Mouse (Mus musculus): Measurements from ENCODE around the gene Tdrkh. TPM values are rescaled to one million over a fixed set of nuclear protein-coding genes. Genes with fewer than 3 reads are reported as not detected.
A peak's percentile ranks its signal among the peaks of the same experiment; 100 is the strongest.

The Tdrkh gene
- polyA plus RNA-seq, 1 experiment from 2014 or later: 46.1 TPM

DNA sequence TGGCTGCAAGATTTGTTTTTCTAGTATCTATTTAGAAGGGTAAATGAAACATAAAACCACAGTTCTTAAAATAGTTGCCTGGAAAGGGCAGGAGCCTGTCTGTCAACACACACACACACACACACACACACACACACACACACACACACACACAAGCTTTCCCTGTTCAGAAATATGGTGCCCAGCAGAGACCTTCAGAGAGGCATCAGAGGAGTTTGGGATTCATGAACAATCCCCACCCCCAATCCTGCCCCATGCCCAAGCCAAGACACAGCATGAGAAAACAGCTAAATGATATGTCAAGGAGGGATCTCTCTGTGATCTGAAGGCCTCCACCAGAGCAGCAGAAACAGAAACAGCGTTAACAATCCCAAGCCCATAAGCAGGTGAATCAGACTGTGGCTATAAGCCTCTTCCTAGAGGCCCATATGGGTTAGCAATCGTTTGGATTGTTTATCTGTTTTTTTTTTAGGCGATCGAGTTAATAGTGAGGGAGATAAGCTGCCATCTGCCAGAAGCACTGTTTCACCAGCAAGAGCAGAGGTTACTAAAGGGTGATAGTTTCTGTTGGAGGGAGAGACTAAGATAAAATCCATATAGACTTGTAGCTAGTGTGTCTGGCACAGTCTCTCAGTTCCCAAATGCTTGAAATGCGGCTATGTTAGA lies 60.6 kb downstream of the Tdrkh start:
- Histone ChIP-seq H3K4me1 (replicated peaks) (peaks cover 51% of the 10 kb centered on the region), H3K4me3 (no peak overlapping the region), H3K9me3 (no peaks in the 10 kb centered on the region), H3K27me3 (ENCODE audit: insufficient read depth, poor library complexity, severe bottlenecking) (peaks cover 4% of the 10 kb centered on the region; the same call in 1 of the 2 replicates), H3K27ac (no peak overlapping the region), H3K36me3 (no peaks in the 10 kb centered on the region)
- 87% methylated on average over 5 of the region's 5 CpGs for WGBS
- DNase-seq (ENCODE audit: low spot score): no peak

DNA sequence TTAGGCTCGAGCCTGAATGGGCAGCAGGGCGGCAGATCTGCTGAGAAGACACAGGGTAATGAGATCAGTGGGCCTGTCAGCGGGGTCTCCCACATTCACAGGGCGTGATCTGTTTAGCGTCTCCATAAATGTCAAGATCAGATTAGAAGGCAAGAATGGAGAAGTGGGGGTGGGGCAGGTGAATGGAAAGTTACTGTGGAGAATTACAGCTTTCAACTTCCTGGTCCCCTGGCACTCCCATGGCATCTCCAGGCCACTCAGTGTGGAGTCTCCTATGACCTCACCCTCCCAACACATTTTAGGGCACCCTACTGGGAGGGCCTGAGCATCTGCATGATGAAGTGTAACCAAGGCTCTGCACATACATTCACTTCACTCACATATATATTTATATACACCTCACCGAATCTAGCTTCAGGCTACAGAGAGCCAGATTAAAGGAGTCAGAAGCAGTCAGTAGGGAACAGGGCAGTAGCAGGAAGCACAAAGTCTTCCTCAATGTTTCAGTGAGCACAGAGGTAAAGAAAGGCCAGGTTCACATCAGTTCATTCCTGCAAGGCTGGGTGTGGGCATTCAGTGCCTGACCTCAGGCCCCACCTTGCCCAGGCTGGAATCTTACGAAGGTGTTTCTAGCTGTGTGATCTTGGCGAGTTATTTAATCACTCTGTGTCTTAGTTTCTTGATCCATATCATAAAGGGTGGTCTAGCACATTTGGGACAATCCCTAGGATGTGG lies 63.4 kb downstream of the Tdrkh start:
- Histone ChIP-seq H3K27me3 (ENCODE audit: insufficient read depth, poor library complexity, severe bottlenecking) (peaks cover 30% of the 10 kb centered on the region), H3K4me1 (replicated peaks) (peaks cover 79% of the 10 kb centered on the region), H3K27ac (no peak overlapping the region), H3K9me3 (no peaks in the 10 kb centered on the region), H3K4me3 (no peak overlapping the region), H3K36me3 (0 out of 2 replicates have a peak, but pooled peaks cover 3% of the 10 kb centered on the region)
- DNase-seq (ENCODE audit: low spot score): no peak
- WGBS: 75% methylated on average over 8 of the region's 8 CpGs

- Histone ChIP-seq H3K27me3 (ENCODE audit: insufficient read depth, poor library complexity, severe bottlenecking) (peaks cover 30% of the 10 kb centered on the region), H3K9me3 (no peaks in the 10 kb centered on the region), H3K36me3 (0 out of 2 replicates have a peak, but pooled peaks cover 5% of the 10 kb centered on the region), H3K27ac (peak overlapping the region; percentile 92), H3K4me3 (peak overlapping the region; percentile 59), H3K4me1 (replicated peaks) (peaks cover 84% of the 10 kb centered on the region)
- no peak for DNase-seq (ENCODE audit: low spot score)
- 44% methylated on average over 4 of the region's 4 CpGs for WGBS
Observed at GRCm38 (mm10) chr3:94477444-94477843, 64.4 kb downstream of the Tdrkh start.

DNA sequence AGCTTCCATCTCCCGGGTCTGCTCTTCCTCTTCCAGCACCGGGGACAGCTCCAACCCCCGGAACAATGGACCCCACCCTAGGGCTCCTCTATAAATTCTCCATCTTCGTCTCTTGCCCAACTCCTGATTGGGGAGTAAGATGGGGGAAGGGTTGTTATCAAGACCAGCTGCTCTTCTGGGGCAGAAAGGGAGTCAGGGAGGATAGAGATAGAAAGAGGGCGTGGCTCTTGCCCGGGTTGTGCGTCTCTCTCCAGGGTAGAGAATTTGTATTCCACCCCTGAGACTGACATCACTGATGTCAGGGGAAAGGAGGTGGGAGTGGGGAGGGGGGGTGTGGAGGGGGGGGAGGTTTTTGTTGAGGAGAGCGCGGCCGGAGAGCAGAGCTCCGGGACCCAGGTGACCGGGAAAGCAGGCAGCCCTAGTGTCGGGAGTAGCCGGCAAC lies 64.9 kb downstream of the Tdrkh start, which contains the start of gene Celf3:
Gene Celf3, plus strand, starts transcription at position 315 of the 442 bp plus-strand sequence.
- Histone ChIP-seq H3K9me3 (no peaks in the 10 kb centered on the region), H3K4me3 (peak within 1 kb of the TSS; percentile 59), H3K4me1 (replicated peaks) (peaks cover 84% of the 10 kb centered on the region), H3K27me3 (ENCODE audit: insufficient read depth, poor library complexity, severe bottlenecking) (peaks cover 30% of the 10 kb centered on the region), H3K36me3 (0 out of 2 replicates have a peak, but pooled peaks cover 5% of the 10 kb centered on the region), H3K27ac (peak within 1 kb of the TSS; percentile 92)
- WGBS: 1% methylated on average over 14 of the region's 14 CpGs
- DNase-seq (ENCODE audit: low spot score): peak; percentile 80

DNA sequence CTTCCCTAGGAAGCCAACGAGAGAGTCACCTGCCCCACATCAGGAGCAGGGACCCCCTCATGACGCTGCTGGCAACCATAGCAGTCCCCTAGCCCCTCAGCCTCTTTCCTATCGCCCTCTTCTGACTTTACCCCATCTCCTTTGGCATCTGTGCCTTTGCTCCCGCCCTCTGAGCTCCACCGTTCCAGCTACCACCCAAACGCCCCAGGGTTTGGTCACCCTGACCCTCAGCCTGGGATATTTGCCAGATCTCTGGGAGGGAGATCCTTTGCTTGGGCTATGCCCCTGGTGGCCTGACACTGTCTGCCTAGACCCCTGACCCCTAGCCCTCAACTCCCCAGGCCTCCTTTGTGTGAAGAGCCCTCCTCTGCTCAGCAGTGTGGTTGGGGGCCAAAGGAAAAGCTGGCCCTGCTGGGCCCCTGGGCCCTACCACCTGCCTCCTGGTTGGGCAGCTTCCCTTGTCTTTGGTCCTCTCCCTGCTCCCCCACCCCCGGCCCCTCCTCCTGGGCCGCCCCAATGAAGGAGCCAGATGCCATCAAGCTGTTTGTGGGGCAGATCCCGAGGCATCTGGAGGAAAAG lies 65.6 kb downstream of the Tdrkh start:
- Histone ChIP-seq H3K27ac (peak overlapping the region; percentile 92), H3K36me3 (0 out of 2 replicates have a peak, but pooled peaks cover 5% of the 10 kb centered on the region), H3K27me3 (ENCODE audit: insufficient read depth, poor library complexity, severe bottlenecking) (peaks cover 30% of the 10 kb centered on the region), H3K9me3 (no peaks in the 10 kb centered on the region), H3K4me3 (peak overlapping the region; percentile 59), H3K4me1 (replicated peaks) (peaks cover 84% of the 10 kb centered on the region)
- WGBS: 7% methylated on average over 9 of the region's 9 CpGs
- DNase-seq (ENCODE audit: low spot score): peak; percentile 55

- 7% methylated on average over 11 of the region's 11 CpGs for WGBS
- peaks cover 30% of the 10 kb centered on the region for H3K27me3 ChIP-seq (ENCODE audit: insufficient read depth, poor library complexity, severe bottlenecking)
Observed at GRCm38 (mm10) chr3:94479564-94479963, 66.5 kb downstream of the Tdrkh start.

DNA sequence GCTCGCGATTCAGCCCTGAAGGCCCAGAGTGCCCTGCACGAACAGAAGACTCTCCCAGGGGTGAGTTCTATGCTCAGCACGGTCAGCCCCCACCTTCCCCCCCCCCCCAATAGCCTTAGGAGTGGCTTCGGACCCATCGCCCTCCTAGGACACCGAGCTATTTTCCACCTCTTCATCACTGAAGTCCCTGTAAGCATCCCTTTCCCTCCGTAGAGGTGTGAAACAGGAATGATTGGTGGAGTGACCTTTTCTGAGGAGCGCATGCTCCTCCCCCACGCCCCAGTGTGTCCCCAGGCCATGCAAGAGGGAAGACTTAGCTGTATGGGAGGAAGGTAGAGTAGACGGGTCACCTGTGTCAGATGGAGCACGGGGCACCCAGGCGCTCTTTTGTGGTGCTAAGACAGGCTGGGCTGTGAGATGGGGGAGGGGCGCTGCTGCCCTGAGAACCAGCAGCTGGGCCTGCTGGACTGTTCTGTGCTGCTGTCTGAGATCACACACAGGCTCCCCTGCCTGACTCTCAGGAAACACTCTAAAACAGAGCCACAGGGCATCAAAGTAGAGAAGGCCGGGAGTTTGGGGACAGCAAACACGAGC lies 67.3 kb downstream of the Tdrkh start, which contains the start of gene Riiad1:
Gene Riiad1, minus strand, starts transcription at position 51 of the 594 bp plus-strand sequence.
- WGBS: 7% methylated on average over 16 of the region's 16 CpGs
- peaks cover 94% of the 10 kb centered on the region for H3K4me1 ChIP-seq (replicated peaks)
- peak within 1 kb of the TSS; percentile 59 for H3K4me3 ChIP-seq
- peak within 1 kb of the TSS; percentile 92 for H3K27ac ChIP-seq
- H3K9me3 ChIP-seq: no peaks in the 10 kb centered on the region
- peaks cover 11% of the 10 kb centered on the region; the same call in 1 of the 2 replicates for H3K36me3 ChIP-seq
- peaks cover 30% of the 10 kb centered on the region for H3K27me3 ChIP-seq (ENCODE audit: insufficient read depth, poor library complexity, severe bottlenecking)
- DNase-seq (ENCODE audit: low spot score): peak; percentile 40

More at GRCm38 (mm10) chr3:94479564-94479963, 66.5 kb downstream of the Tdrkh start:
- Histone ChIP-seq H3K9me3 (no peaks in the 10 kb centered on the region), H3K4me3 (peak overlapping the region; percentile 59), H3K36me3 (0 out of 2 replicates have a peak, but pooled peaks cover 5% of the 10 kb centered on the region), H3K4me1 (replicated peaks) (peaks cover 85% of the 10 kb centered on the region), H3K27ac (peak overlapping the region; percentile 92)
- peak; percentile 48 for DNase-seq (ENCODE audit: low spot score)

GRCm38 (mm10) chr3:94481429-94481828 lies 68.4 kb downstream of the Tdrkh start:
- Histone ChIP-seq H3K36me3 (peaks cover 19% of the 10 kb centered on the region), H3K4me1 (replicated peaks) (peaks cover 98% of the 10 kb centered on the region), H3K27me3 (ENCODE audit: insufficient read depth, poor library complexity, severe bottlenecking) (peaks cover 30% of the 10 kb centered on the region), H3K9me3 (no peaks in the 10 kb centered on the region), H3K4me3 (no peak overlapping the region; the same call in 1 of the 2 replicates), H3K27ac (0 out of 2 replicates have a peak overlapping the region, but pooled peaks have one; percentile 2)
- 73% methylated on average over 4 of the region's 4 CpGs for WGBS
- DNase-seq (ENCODE audit: low spot score): no peak

GRCm38 (mm10) chr3:94482764-94483385 lies 69.8 kb downstream of the Tdrkh start:
- Histone ChIP-seq H3K4me1 (replicated peaks) (peaks cover 98% of the 10 kb centered on the region), H3K9me3 (no peaks in the 10 kb centered on the region), H3K27ac (peak overlapping the region; percentile 87), H3K36me3 (peaks cover 33% of the 10 kb centered on the region), H3K4me3 (no peak overlapping the region), H3K27me3 (ENCODE audit: insufficient read depth, poor library complexity, severe bottlenecking) (peaks cover 30% of the 10 kb centered on the region)
- DNase-seq (ENCODE audit: low spot score): no peak
- WGBS: 85% methylated on average over 17 of the region's 17 CpGs

DNA sequence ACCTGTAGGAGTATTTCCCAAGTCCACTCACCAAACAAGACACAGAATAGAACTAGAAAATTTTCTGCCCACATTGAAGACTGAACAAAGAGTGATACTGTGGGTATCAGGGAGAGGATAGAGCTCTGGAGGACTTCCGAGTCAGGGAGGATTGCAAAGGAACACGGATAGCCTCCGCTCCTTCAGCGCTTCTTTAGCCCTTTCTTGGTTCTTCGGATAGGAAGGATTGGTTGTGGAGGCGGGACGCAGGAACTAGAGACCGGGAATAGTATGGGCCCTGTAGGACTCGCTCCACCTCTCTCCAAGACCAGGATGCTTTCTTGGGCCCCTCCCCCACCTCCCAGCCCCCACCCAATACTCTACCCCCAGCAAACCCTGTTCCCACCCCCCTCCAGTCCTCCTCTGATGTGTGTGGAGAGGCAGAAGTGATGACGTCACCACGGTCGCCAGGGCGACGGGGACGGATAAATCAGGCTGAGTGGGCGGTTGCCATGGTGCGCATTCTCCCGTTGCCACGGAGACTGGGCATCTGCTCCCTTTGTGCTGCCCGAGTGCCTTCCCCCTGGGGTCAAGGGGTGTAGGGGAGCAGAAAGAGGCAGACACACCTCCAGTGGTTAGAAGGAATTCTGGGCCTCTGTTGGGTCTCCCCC lies 70.8 kb downstream of the Tdrkh start:
- Histone ChIP-seq H3K27me3 (ENCODE audit: insufficient read depth, poor library complexity, severe bottlenecking) (peaks cover 23% of the 10 kb centered on the region), H3K36me3 (peaks cover 44% of the 10 kb centered on the region), H3K4me1 (replicated peaks) (peaks cover 91% of the 10 kb centered on the region), H3K27ac (peak overlapping the region; percentile 87), H3K9me3 (no peaks in the 10 kb centered on the region), H3K4me3 (peak overlapping the region; percentile 35)
- DNase-seq (ENCODE audit: low spot score): peak; percentile 96
- WGBS: 12% methylated on average over 20 of the region's 20 CpGs

Measured in hindbrain, embryonic 10.5 days (tissue).